Mouse (Mus musculus) midbrain, embryonic 15.5 days (tissue): ENCODE data around the gene Pmfbp1. TPM values are rescaled to one million over a fixed set of nuclear protein-coding genes. Genes with fewer than 3 reads are reported as not detected.
"Not testable (repeated sequence)": the region's sequence is repeated elsewhere in the genome, so short reads cannot be mapped to it uniquely, and the experiment has no call there.

Experiments used
- ATAC-seq: fragments of 200-750 bp; cut with Nextera tagmentation; replicated peaks from 2 replicates; pipeline ENCODE4 v1.8.0; 2017; ENCODE audit warnings: moderate TSS enrichment
- H3K27ac ChIP-seq: fragments of 300-500 bp; sonication (generic); 2 replicates; pipeline ENCODE4 v1.5.1; 2015; ENCODE audit warnings: mild to moderate bottlenecking, inconsistent platforms
- H3K27me3 ChIP-seq: fragments of 300-500 bp; sonication (generic); replicated peaks from 2 replicates; pipeline ENCODE4 v1.6.1; 2015; ENCODE audit warnings: inconsistent platforms
- H3K36me3 ChIP-seq: fragments of 300-500 bp; sonication (generic); replicated peaks from 2 replicates; pipeline ENCODE4 v1.6.1; 2015; ENCODE audit warnings: inconsistent platforms
- H3K4me1 ChIP-seq: fragments of 300-500 bp; sonication (generic); 2 replicates; pipeline ENCODE4 v1.6.1; 2015; ENCODE audit warnings: inconsistent platforms
- H3K4me2 ChIP-seq: fragments of 300-500 bp; sonication (generic); 2 replicates; pipeline ENCODE4 v1.6.1; 2015; ENCODE audit warnings: inconsistent platforms, mild to moderate bottlenecking, moderate library complexity
- H3K4me3 ChIP-seq: fragments of 300-500 bp; sonication (generic); 2 replicates; pipeline ENCODE4 v1.5.1; 2015; ENCODE audit warnings: mild to moderate bottlenecking, inconsistent platforms
- H3K9ac ChIP-seq: fragments of 300-500 bp; sonication (generic); 2 replicates; pipeline ENCODE4 v1.6.1; 2015; ENCODE audit warnings: mild to moderate bottlenecking, inconsistent platforms
- H3K9me3 ChIP-seq: fragments of 300-500 bp; sonication (generic); 2 replicates; pipeline ENCODE4 v1.6.1; 2016; ENCODE audit warnings: inconsistent platforms
- WGBS: fragments of 180-500 bp; shearing (Covaris S2); methylation state at CpG from one replicate; pipeline ENCODE4 v1.1.7; 2015; ENCODE audit warnings: mixed read lengths; 5-methylcytosine and 5-hydroxymethylcytosine counted together
- polyA plus RNA-seq: library from polyadenylated mRNA; unstranded; fragments of >200 nt; fragmentation: Nextera tagmentation; extraction: Ambion mirVana; gene quantifications from 2 replicates; pipeline ENCODE4 v1.2.1, GENCODE M21; 2015

Pmfbp1 gene
- 1.7 and 2.2 TPM in 2 replicates for polyA plus RNA-seq

- WGBS: 97% methylated on average over 6 of the region's 6 CpGs
- no peak within 1 kb of the TSS for H3K4me2 ChIP-seq
- H3K36me3 ChIP-seq: no peaks in the 10 kb centered on the region
- ATAC-seq: no peak
- H3K9ac ChIP-seq: no peak within 1 kb of the TSS
- no peaks in the 10 kb centered on the region for H3K27me3 ChIP-seq
- no peak within 1 kb of the TSS for H3K4me3 ChIP-seq
- H3K4me1 ChIP-seq: no peaks in the 10 kb centered on the region
- H3K9me3 ChIP-seq: no peaks in the 10 kb centered on the region
- H3K27ac ChIP-seq: no peak within 1 kb of the TSS
These were observed at the start of gene Pmfbp1 for GRCm38 (mm10) chr8:109493727-109494126. TSS of gene Pmfbp1 (plus strand) at chr8:109494027.

DNA sequence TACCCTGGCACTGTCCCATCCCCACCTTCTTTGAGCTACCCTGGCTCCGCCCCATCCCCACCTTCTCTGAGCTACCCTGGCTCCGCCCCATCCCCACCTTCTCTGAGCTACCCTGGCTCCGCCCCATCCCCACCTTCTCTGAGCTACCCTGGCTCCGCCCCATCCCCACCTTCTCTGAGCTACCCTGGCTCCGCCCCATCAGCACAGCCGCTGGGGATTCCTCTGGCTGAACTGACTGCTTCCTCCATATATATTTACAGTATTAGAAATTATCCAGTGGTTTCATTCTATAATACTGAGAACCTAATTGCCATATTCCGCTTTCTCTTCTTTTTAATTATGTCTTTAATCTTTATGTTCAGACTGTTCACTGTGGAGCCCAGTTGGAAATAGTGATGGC, 46.9 kb upstream of the Pmfbp1 start:
- WGBS: 45% methylated on average over 7 of the region's 7 CpGs
- not testable (repeated sequence) for H3K27ac ChIP-seq

DNA sequence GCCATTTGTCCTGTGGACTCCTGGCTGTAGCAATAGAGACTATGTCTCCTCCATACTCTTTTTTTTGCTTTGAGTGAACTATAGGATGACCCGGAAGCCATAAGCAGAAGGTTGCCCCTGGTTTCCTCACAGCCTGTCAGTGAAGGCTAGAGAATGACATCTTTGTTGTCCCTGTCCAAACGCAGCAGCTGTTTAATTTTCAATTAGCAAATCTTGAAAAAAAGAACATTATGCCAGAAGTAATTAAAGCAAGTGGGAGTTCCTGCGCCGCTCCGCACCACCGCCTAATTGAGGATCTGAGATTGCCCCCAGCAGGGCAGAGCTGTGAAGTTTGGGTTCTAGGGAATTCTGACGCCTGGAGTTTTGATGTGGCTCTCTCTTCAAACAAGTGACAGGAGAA, 42.8 kb upstream of the Pmfbp1 start:
- H3K4me3 ChIP-seq: no peak overlapping the region
- no peaks in the 10 kb centered on the region for H3K9me3 ChIP-seq
- no peak overlapping the region for H3K9ac ChIP-seq
- H3K4me2 ChIP-seq: no peak overlapping the region
- ATAC-seq: no peak
- 43% methylated on average over 7 of the region's 7 CpGs for WGBS
- no peak overlapping the region for H3K27ac ChIP-seq
- H3K4me1 ChIP-seq: no peaks in the 10 kb centered on the region
- no peaks in the 10 kb centered on the region for H3K36me3 ChIP-seq
- H3K27me3 ChIP-seq: no peaks in the 10 kb centered on the region; the same call in 1 of the 2 replicates

More for the DNA sequence above, 46.9 kb upstream of the Pmfbp1 start:
- H3K9ac ChIP-seq, H3K4me2 ChIP-seq, H3K4me3 ChIP-seq, H3K9me3 ChIP-seq, H3K4me1 ChIP-seq, H3K27me3 ChIP-seq, H3K36me3 ChIP-seq, ATAC-seq: not testable (repeated sequence)

DNA sequence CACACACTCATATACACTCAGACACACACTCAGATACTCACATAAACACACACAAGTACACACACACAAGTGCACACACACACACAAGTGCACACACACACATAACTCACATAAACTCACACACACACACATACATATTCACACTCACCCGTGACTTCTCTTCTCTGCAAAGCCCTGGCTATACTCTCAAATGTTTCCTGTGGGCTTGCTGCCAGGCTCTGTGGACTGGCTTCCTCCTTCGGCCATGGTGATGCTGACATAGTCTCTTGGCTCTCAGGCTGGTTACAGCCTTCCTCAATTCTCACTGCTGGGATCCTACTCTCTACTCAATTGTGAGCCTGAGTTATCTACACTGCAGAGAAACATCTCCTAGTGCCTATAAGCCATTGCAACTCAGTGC, 38.7 kb upstream of the Pmfbp1 start:
- Histone ChIP-seq H3K36me3 (no peaks in the 10 kb centered on the region), H3K4me2 (no peak overlapping the region), H3K9ac (no peak overlapping the region), H3K4me3 (no peak overlapping the region), H3K27ac (no peak overlapping the region), H3K27me3 (no peaks in the 10 kb centered on the region), H3K4me1 (no peaks in the 10 kb centered on the region; the same call in 1 of the 2 replicates), H3K9me3 (no peaks in the 10 kb centered on the region)
- ATAC-seq: no peak
- WGBS: 76% methylated on average over 2 of the region's 2 CpGs

GRCm38 (mm10) chr8:109457387-109457786, 36.4 kb upstream of the Pmfbp1 start:
- no peak for ATAC-seq
- no peak overlapping the region for H3K9ac ChIP-seq
- no peak overlapping the region for H3K27ac ChIP-seq
- H3K27me3 ChIP-seq: no peaks in the 10 kb centered on the region
- H3K4me3 ChIP-seq: no peak overlapping the region
- 39% methylated on average over 8 of the region's 8 CpGs for WGBS
- no peak overlapping the region for H3K4me2 ChIP-seq
- no peaks in the 10 kb centered on the region; the same call in 1 of the 2 replicates for H3K4me1 ChIP-seq
- no peaks in the 10 kb centered on the region for H3K36me3 ChIP-seq
- H3K9me3 ChIP-seq: no peaks in the 10 kb centered on the region

DNA sequence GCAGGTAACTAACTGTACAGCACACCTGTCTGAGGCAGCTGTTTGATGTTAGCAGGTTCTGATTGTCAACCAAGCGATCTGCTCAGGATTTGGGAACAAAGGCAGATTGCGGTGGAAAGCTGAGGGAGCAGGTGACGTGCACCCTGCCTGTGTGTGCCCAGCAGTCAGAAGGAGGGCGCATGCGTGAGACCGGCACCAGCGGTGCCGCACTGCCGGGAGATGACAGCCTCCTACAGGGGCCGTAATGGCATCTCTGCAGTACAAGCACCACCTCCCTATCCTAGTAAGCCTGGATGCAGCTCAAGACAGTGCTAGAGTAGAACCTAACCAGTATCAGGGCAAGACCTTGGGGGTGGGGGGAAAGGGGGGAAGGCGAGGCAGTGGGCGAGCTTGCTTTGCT, 35.2 kb upstream of the Pmfbp1 start:
- WGBS: 76% methylated on average over 12 of the region's 12 CpGs
- Histone ChIP-seq H3K27me3 (no peaks in the 10 kb centered on the region), H3K4me3 (no peak overlapping the region), H3K9me3 (no peaks in the 10 kb centered on the region), H3K4me1 (peaks cover 9% of the 10 kb centered on the region), H3K27ac (peak overlapping the region; percentile 49), H3K36me3 (no peaks in the 10 kb centered on the region), H3K9ac (no peak overlapping the region), H3K4me2 (no peak overlapping the region)
- 0 out of 2 replicates have a peak, but pooled peaks have one; percentile 30 for ATAC-seq

GRCm38 (mm10) chr8:109463075-109463474, 30.8 kb upstream of the Pmfbp1 start:
- Histone ChIP-seq H3K4me1 (peaks cover 52% of the 10 kb centered on the region), H3K27ac (peak overlapping the region; percentile 96), H3K9ac (no peak overlapping the region), H3K36me3 (no peaks in the 10 kb centered on the region), H3K4me3 (no peak overlapping the region), H3K9me3 (no peaks in the 10 kb centered on the region), H3K4me2 (no peak overlapping the region), H3K27me3 (no peaks in the 10 kb centered on the region)
- 27% methylated on average over 2 of the region's 2 CpGs for WGBS
- ATAC-seq: no peak

DNA sequence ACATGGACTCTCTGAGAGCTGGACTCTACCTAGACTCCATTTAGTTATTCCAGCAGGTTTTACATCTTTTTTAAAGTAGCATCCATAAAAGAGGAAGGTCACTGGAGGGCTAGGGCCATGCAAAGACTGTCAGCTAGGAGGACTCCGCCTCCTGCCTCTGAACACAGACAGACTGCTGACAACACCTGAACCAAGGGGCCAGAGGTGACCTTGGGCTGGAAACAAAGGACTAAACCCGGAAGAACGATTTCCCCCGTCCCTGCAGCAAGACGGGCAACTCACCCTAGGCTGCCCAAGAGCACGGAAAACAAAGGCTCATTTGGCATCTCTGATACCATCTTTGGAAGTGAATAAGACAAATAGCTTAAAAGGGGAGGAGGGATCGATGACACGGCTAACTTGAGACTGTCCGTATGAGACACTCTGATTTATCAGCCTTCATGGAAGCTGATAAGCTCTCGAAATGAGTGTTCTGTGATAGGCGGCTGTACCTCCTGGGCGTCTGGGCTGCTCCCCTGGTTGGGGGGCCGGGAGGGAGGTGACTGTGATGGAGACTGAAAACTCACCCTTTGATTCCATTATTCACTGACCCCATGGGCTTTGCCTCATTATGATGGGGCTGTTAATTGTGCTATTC, 30.0 kb upstream of the Pmfbp1 start:
- H3K4me3 ChIP-seq: 0 out of 2 replicates have a peak overlapping the region, but pooled peaks have one; percentile 21
- WGBS: 9% methylated on average over 13 of the region's 13 CpGs
- peaks cover 58% of the 10 kb centered on the region for H3K4me1 ChIP-seq
- H3K27ac ChIP-seq: peak overlapping the region; percentile 96
- no peaks in the 10 kb centered on the region for H3K27me3 ChIP-seq
- peak overlapping the region; percentile 16 for H3K9ac ChIP-seq
- ATAC-seq: peak; percentile 41
- no peaks in the 10 kb centered on the region for H3K9me3 ChIP-seq
- H3K36me3 ChIP-seq: no peaks in the 10 kb centered on the region
- peak overlapping the region; percentile 47 for H3K4me2 ChIP-seq

DNA sequence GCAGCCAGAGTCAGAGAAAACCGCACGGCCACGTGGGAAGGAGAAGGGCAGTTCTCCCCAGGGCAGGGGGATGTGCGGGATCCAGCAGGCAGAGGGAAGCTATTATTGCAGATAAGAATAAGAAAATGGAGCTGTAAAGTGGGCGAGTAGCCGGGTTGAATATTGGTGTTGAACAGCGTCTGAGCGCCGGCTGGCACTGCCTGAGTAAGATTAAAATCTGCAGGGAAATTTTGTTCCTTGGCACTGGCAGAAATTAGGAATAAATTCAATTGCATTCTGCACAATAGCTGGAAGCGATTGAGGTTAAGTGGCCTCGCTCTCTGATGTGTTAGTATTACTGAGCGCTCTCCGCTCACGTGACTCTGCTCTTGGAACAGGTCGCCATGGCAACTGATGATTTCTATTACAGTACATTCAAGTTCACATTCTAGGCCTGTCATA, 29.4 kb upstream of the Pmfbp1 start:
- peak overlapping the region; percentile 96 for H3K27ac ChIP-seq
- H3K4me1 ChIP-seq: peaks cover 65% of the 10 kb centered on the region
- H3K9me3 ChIP-seq: no peaks in the 10 kb centered on the region
- H3K4me3 ChIP-seq: peak overlapping the region; percentile 21; the same call in 1 of the 2 replicates
- peak overlapping the region; percentile 47 for H3K4me2 ChIP-seq
- no peaks in the 10 kb centered on the region for H3K27me3 ChIP-seq
- peak overlapping the region; percentile 16 for H3K9ac ChIP-seq
- peak; percentile 88 for ATAC-seq
- WGBS: 8% methylated on average over 15 of the region's 15 CpGs
- H3K36me3 ChIP-seq: no peaks in the 10 kb centered on the region

GRCm38 (mm10) chr8:109465056-109465455, 28.8 kb upstream of the Pmfbp1 start:
- no peak overlapping the region for H3K9ac ChIP-seq
- no peaks in the 10 kb centered on the region for H3K36me3 ChIP-seq
- H3K27ac ChIP-seq: peak overlapping the region; percentile 96
- no peak overlapping the region for H3K4me3 ChIP-seq
- H3K27me3 ChIP-seq: no peaks in the 10 kb centered on the region
- H3K4me2 ChIP-seq: peak overlapping the region; percentile 12
- no peaks in the 10 kb centered on the region for H3K9me3 ChIP-seq
- peaks cover 68% of the 10 kb centered on the region for H3K4me1 ChIP-seq
- 44% methylated on average over 3 of the region's 3 CpGs for WGBS
- ATAC-seq: peak; percentile 28; the same call in 1 of the 2 replicates

GRCm38 (mm10) chr8:109465761-109466160, 28.1 kb upstream of the Pmfbp1 start:
- ATAC-seq: no peak
- peaks cover 68% of the 10 kb centered on the region for H3K4me1 ChIP-seq
- no peak overlapping the region for H3K4me3 ChIP-seq

DNA sequence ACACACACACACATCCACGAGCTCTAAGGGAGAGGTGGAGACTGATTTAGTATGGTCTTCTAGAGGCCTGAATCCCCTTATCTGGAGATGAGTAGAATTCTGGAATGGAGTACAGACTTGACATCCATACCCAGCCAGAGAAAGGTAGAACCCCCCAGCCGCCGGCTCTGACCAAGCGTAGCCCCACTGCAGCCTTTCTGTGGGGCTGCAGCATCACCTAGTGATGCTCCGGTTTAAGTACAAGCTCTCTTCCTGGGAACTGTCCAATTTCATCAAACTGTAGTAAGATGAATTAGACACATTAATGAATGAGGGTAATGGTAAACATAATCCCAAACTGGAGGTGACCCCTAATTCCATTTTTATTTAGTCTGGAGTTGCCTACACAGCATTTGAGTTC, 26.3 kb upstream of the Pmfbp1 start:
- Histone ChIP-seq H3K4me3 (no peak overlapping the region), H3K27ac (0 out of 2 replicates have a peak overlapping the region, but pooled peaks have one; percentile 23), H3K9me3 (no peaks in the 10 kb centered on the region), H3K4me2 (no peak overlapping the region), H3K4me1 (peaks cover 68% of the 10 kb centered on the region), H3K27me3 (no peaks in the 10 kb centered on the region), H3K9ac (no peak overlapping the region), H3K36me3 (no peaks in the 10 kb centered on the region)
- 21% methylated on average over 5 of the region's 5 CpGs for WGBS
- ATAC-seq: peak; percentile 49; the same call in 1 of the 2 replicates

More at GRCm38 (mm10) chr8:109465761-109466160, 28.1 kb upstream of the Pmfbp1 start:
- Histone ChIP-seq H3K36me3 (no peaks in the 10 kb centered on the region), H3K27me3 (no peaks in the 10 kb centered on the region), H3K9ac (no peak overlapping the region), H3K4me2 (no peak overlapping the region), H3K27ac (peak overlapping the region; percentile 96), H3K9me3 (no peaks in the 10 kb centered on the region)
- WGBS: 44% methylated on average over 3 of the region's 3 CpGs

- peak overlapping the region; percentile 18; the same call in 1 of the 2 replicates for H3K27ac ChIP-seq
- peaks cover 67% of the 10 kb centered on the region for H3K4me1 ChIP-seq
- no peaks in the 10 kb centered on the region for H3K9me3 ChIP-seq
- WGBS: 85% methylated on average over 11 of the region's 11 CpGs
- no peak overlapping the region for H3K4me2 ChIP-seq
- no peak overlapping the region for H3K4me3 ChIP-seq
- ATAC-seq: no peak
- H3K36me3 ChIP-seq: no peaks in the 10 kb centered on the region
- H3K9ac ChIP-seq: no peak overlapping the region
- no peaks in the 10 kb centered on the region for H3K27me3 ChIP-seq
These were observed 25.7 kb upstream of the Pmfbp1 start for GRCm38 (mm10) chr8:109468112-109468511.
